Mouse (Mus musculus): ENCODE measurements around the gene Vmn2r116.
"Not testable (repeated sequence)": the region's sequence is repeated elsewhere in the genome, so short reads cannot be mapped to it uniquely, and the experiment has no call there.

Gene Vmn2r116

DNA sequence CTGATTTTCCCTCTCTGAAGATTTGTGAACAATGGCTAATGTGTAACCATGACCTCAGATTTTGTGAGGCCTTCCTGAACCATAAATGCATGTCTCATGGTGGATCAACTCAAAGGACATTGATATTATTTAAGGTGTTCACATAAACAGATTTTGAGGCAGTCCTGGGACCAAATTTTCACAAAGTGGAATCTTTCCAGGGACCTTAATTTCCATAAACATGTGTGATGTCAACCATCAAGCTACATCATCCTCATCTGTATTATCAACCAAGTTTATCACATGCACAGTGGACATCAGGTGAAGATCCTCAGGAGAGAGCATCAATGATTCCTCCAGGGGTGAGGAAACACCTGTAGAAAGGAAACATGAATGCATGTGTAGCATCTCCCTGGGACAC is at the start of gene Vmn2r116:
Vmn2r116 (plus strand) TSS at position 301 of the 400 bp plus-strand sequence.
- DNase-seq (ENCODE audit: low spot score), result not testable (repeated sequence)

DNA sequence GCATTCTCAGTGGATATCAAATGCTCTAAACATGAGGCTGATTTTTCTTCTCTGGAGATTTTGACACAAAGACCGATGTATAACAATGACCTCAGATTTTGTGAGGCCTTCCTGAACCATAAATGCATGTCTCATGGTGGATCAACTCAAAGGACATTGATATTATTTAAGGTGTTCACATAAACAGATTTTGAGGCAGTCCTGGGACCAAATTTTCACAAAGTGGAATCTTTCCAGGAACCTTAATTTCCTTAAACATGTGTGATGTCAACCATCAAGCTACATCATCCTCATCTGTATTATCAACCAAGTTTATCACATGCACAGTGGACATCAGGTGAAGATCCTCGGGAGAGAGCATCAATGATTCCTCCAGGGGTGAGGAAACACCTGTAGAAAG is 41.0 kb upstream of the Vmn2r116 start, which contains the start of gene Vmn2r115:
Vmn2r115 (plus strand) TSS at position 301 of the 400 bp plus-strand sequence.
- DNase-seq (ENCODE audit: low spot score), result not testable (repeated sequence)

DNA sequence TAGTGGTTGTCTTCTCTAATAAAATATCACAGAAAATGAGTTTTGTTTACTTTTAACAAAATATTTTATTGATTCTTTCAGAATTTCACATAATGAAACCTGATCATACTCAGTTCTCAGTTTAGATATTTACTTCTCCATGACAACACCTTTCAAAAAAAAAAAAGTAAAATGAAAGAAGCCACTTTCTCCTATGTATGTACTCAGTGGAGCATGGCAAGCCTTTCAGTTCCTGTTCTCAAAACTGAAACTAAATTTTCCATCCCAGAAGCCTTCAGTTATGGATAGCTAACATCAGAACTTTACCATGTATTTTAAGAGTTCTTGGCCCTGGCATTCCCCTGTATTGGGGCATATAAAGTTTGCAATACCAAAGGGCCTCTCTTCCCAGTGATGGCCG is 32.8 kb upstream of the Vmn2r116 start:
- DNase-seq (ENCODE audit: low spot score), result no peak

DNA sequence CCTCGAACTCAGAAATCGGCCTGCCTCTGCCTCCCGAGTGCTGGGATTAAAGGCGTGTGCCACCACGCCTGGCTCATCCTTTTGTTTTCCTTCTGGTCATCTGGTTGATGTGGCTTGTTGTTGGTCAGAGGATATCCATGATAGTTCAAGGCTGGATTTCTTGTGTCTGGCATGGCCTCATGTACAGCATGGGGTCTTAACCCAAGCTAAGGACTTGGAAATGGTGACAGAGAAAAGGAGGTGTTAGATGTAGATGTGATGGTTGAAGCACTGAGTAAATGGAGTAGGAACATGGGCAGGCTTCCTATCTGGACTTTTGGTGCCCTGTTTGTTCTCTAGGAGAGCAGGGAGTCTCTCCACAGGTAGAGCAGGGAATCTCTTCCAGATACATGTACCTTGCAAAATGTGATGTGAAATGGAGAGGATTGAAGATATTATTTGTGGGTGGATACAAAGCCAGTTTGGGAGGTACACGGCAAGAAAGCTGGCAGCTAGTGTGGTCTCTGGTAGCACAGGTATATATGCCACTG is 48.8 kb downstream of the Vmn2r116 start:
- no peak for DNase-seq (ENCODE audit: low spot score)

All from T-cell, adult 2 months (primary cell).